Comparison of ENCODE assay signal across 7 mouse cellular contexts in genomic region chr14:116206977-116207376, GRCm38 (mm10).
DNase-seq lines count a peak whose midpoint lies in the region; ATAC-seq lines count a peak whose summit lies in the region.

No protein-coding gene starts in this region.

- H3K27me3 ChIP-seq in liver, embryonic 12.5 days (replicated peaks): no peaks in the 10 kb centered on the region
- no peaks in the 10 kb centered on the region for H3K27me3 ChIP-seq in midbrain, embryonic 14.5 days (ENCODE audit: control insufficient read depth, insufficient read depth, low read length)

- H3K9me3 ChIP-seq in liver, embryonic 12.5 days (replicated peaks): no peaks in the 10 kb centered on the region
- no peaks in the 10 kb centered on the region for H3K9me3 ChIP-seq in midbrain, embryonic 14.5 days (ENCODE audit: control insufficient read depth, low read length)

- H3K36me3 ChIP-seq in liver, embryonic 12.5 days: no peaks in the 10 kb centered on the region
- no peaks in the 10 kb centered on the region for H3K36me3 ChIP-seq in midbrain, embryonic 14.5 days (ENCODE audit: control insufficient read depth, insufficient read depth, low read length)

- no peak overlapping the region for H3K27ac ChIP-seq in liver, embryonic 12.5 days
- H3K27ac ChIP-seq in midbrain, embryonic 14.5 days (replicated peaks; ENCODE audit: low read depth, low read length): no peak overlapping the region

- H3K9ac ChIP-seq in liver, embryonic 12.5 days: no peak overlapping the region
- no peak overlapping the region for H3K9ac ChIP-seq in midbrain, embryonic 14.5 days (replicated peaks; ENCODE audit: low read length)

- no peak overlapping the region for H3K4me3 ChIP-seq in liver, embryonic 12.5 days
- no peak overlapping the region for H3K4me3 ChIP-seq in midbrain, embryonic 14.5 days (replicated peaks; ENCODE audit: low read depth, low read length)

- no peak for ATAC-seq in liver, embryonic 12.5 days
- peak; percentile 55; the same call in 1 of the 2 replicates for ATAC-seq in midbrain, embryonic 14.5 days (ENCODE audit: low FRiP score, low TSS enrichment)

- no peaks in the 10 kb centered on the region for H3K4me1 ChIP-seq in liver, embryonic 12.5 days
- no peaks in the 10 kb centered on the region for H3K4me1 ChIP-seq in midbrain, embryonic 14.5 days (ENCODE audit: control insufficient read depth, insufficient read depth, low read length)

- peak; percentile 29 for DNase-seq in liver
- peak; percentile 65 for DNase-seq in R1 (ENCODE audit: low read depth, low spot score)
- peak; percentile 30 for DNase-seq in brain, adult 2 months (ENCODE audit: low read depth, low spot score)
- DNase-seq in kidney, adult 9 months: peak; percentile 45
- peak; percentile 60 for DNase-seq in midbrain, embryonic 14.5 days
- DNase-seq in layer of hippocampus, adult 8-10 months (ENCODE audit: low spot score in 2 of 2): no peak

- WGBS in liver, embryonic 12.5 days (ENCODE audit: insufficient replicate concordance): 28% methylated on average over 6 of the region's 6 CpGs
- WGBS in midbrain, embryonic 14.5 days: 25% methylated on average over 6 of the region's 6 CpGs

- H3K4me2 ChIP-seq in liver, embryonic 12.5 days: no peak overlapping the region
- no peak overlapping the region for H3K4me2 ChIP-seq in midbrain, embryonic 14.5 days (ENCODE audit: low read length)

Comparison
In these comparisons a context has a peak if more than half of its experiments do, and no peak if none do; other contexts are left out.
1. DNase-seq: peak in liver (single experiment), R1 (single experiment), brain, adult 2 months (single experiment), kidney, adult 9 months (single experiment) and midbrain, embryonic 14.5 days (single experiment); none in layer of hippocampus, adult 8-10 months (0 of 2).